Mouse (Mus musculus) layer of hippocampus, postnatal 10 days (tissue): ENCODE results near the gene Rmnd5a. TPM values are rescaled to one million over a fixed set of nuclear protein-coding genes. Genes with fewer than 3 reads are reported as not detected.
A peak's percentile ranks its signal among the peaks of the same experiment; 100 is the strongest.
"Not testable (repeated sequence)": the region's sequence is repeated elsewhere in the genome, so short reads cannot be mapped to it uniquely, and the experiment has no call there.

Experiments used
- DNase-seq, 2 experiments: peaks; one replicate each; pipeline ENCODE4 v3.0.0; 2021; ENCODE audit warnings: low spot score in 2 of 2
- long read RNA-seq: library from polyadenylated mRNA; stranded (forward); transcript quantifications from one replicate; pipeline ENCODE4 v2.0.0, GENCODE M21; 2023
- total RNA-seq, 2 experiments: library from RNA; stranded (reverse); gene quantifications; 2 replicates each; pipeline ENCODE4 v1.2.3; 2021

Rmnd5a gene
- total RNA-seq: 10 to 100 TPM; 69.4 to 74.7 TPM
- long read RNA-seq, full-length matches to known transcripts: 3 of 19 reads
- long read RNA-seq, partial matches to known transcripts: 0 of 19 reads
- long read RNA-seq, other reads (novel, unspliced or antisense): 16 of 19 reads

DNA sequence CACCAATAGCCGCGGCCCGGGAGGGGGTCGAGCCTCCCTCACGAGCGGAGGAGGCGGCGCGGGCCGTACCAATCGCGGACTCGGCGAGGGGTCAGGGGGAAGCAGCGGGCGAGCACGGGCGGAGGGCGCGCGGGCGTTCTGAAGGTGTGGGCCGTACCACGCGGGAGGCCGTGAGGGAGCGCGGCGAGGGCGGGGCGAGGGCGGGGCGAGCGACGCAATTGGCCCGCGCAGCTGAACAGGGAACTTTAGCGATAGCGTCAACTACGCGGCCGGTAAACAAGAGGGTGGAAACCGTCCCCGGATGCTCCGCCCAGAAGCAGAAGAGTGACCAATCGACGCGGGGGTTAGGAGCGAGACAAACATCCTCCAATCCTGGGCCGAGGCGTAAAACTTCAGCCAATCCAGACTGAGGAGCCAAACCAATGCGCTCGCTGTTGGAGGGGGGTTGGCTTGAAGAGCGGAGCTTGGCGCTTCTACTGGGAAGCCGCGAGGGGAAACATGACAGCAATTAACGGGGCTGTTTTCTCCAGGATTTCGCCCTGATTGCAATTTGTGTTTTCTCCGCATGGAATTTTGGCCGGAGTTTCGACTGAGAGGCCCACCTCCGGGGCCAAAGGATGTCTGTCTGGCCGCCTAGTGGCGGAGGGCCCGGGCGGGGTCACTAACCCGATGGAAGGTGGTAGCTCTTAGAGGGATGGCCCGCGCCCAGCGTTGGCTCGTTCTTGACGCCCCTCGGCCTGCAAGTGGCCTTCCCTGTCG, at the start of gene Rmnd5a:
Gene Rmnd5a, minus strand, starts transcription at position 146 of the 759 bp plus-strand sequence.
- peak; percentile 98 to 99 for DNase-seq

- DNase-seq: no peak
Observed at GRCm38 (mm10) chr6:71487966-71488365, 47.5 kb upstream of the Rmnd5a start.

DNA sequence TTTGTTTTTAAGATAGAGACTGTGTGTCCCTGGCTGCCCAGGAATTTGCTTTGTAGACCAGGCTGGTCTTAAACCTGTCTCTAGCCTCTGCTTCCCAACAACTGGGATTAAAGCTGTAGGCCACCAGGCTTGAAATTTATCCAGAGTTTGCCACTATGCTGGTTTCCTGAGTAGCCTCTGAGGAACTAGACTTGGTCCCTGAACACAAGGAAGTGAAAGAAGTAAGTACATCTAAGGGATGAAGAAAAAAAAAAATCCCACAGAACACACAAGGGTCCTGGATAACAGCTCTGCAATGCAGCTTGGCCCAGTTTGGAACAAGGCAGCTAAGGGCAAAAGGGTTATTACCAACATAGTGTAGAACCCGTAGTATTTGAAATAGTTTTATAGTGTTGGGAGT, 46.4 kb upstream of the Rmnd5a start:
- no peak for DNase-seq

DNA sequence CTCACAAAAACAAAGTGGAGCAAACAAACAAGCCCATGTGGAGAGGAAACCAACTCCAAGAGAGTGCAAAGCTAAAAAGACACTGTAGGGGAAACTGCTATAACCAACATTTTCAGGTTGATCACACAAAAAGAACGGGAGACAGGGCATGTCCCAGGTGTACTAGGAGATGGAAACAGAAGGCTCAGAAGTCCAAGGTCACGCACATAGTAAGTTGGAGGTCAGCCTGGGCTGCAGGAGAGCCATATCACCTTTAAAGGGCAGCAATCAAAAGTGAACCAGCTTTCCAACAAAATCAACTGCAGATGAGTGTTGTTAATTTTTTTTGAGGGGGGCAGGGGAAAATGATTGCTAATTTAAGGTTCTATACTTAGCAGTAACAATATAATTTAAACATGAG, 45.8 kb upstream of the Rmnd5a start:
- no peak for DNase-seq

GRCm38 (mm10) chr6:71485246-71485645, 44.8 kb upstream of the Rmnd5a start:
- no peak for DNase-seq

DNA sequence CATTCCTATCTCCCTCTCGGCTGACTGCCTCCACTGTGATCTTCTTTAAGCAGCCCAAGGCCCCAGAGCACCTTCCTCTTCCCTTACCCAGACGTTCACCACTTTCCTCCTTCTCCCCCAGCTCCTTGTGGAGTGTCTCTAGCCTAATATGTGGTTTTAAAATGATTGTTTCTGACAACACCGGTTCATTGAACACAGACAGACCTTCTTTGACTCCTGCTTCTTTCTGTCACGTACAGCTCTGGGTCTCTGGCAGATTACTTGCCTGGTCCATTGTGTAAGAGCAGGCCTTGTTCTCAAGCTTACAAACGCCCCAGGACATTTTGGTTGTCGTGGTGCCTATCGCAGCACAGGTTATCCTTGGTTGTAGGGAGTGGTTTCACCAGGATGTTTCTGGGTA, 40.7 kb upstream of the Rmnd5a start:
- DNase-seq: no peak

DNA sequence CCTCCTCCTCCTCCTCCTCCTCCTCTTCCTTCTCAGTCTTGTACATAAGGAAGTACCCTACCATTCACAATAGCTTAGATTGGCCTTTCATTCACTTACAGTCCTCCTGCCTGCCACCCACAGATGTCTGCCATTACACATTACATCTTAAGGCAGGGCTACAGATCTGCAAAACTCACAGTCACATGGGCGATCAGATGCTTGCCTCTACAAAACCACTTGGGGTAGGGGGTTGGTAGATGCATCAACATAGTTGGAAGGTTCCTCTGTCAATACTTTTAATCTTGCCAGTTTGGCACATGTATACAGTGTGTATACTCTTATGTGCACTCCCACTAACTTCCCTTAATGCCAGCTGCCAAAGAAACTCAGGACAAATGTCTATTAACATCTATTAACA, 39.7 kb upstream of the Rmnd5a start:
- no peak for DNase-seq

DNA sequence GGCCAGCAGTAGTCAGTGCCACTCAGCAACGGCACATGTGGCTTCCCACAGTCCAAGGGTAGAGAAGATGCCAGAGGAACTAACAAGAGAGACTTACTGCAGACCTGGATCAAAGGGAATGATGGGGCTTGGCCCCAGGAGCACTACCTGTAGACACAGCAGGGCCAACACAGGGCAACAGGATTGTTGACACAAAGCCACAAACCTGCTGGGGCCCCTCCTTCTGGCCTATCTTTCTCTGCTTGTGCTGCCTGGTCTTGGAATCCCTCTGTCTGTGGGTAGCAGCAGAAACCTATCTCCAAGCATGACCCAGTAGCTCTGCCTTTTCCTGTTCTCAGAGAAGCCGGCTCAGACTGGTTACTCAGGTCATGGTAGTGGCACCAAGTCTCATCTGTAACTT, 39.2 kb upstream of the Rmnd5a start:
- DNase-seq: not testable (repeated sequence)

DNA sequence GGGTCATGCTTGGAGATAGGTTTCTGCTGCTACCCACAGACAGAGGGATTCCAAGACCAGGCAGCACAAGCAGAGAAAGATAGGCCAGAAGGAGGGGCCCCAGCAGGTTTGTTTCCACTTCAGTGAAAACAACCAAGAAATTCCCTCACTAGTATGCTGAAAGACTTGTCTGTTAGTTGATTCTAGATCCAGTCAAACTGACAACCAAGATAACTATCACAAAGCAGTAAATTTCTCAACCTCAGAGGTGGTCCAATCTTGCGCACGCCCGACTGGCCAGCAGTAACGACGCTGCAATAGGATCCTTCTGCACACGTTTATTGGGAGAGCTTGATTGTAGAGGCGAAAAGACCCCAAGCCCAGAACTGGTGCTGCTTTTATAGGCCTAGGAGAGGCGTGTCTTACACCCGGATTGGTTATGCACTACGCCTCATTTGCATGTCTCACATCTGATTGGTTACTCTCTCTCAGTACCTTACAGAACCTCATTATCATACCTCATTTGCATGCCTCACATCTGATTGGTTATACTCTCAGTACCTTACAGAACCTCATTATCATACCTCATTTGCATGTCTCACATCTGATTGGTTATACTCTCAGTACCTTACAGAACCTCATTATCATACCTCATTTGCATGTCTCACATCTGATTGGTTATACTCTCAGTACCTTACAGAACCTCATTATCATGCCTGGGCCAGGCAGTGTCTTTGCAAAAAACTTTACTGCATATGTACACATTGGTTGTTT, 38.6 kb upstream of the Rmnd5a start:
- not testable (repeated sequence) for DNase-seq

DNA sequence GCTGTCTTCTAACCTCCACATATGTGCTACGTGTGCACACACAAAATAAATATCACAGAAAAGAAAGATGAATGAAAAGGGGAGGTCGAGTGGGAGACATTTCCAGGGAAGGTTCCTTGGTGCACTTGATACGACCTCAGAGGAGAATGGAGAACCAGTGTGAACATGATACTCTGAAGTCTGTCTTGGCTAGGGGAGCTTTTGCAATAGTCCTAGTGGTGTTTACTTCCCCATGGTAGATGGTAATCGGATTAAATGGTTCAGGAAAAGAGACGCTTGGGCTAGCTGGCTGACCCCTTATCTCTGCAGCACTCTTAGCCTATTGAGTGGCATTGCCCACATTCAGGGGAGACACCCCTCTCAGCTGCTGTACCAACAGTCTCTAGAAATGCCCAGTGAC, 36.3 kb upstream of the Rmnd5a start:
- DNase-seq: no peak

DNA sequence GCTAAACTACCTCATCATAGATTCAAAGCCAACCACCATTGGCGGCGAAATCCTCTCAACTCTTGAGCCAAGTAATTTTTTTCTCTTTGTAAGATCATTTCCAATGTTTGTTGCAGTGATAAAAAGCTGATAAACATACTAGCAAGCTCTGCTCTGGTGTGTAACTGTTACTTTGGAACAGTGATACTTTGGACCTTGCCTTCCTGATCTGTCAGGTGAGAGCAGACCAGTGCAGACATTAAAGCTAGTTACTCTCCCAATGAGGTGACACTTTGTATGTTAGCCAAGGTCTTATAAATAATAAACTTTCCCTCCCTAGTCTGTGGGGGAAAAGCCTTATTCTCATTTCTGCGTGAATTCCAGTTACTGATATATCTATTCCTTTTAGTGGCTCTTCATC, 35.2 kb upstream of the Rmnd5a start:
- no peak for DNase-seq

DNA sequence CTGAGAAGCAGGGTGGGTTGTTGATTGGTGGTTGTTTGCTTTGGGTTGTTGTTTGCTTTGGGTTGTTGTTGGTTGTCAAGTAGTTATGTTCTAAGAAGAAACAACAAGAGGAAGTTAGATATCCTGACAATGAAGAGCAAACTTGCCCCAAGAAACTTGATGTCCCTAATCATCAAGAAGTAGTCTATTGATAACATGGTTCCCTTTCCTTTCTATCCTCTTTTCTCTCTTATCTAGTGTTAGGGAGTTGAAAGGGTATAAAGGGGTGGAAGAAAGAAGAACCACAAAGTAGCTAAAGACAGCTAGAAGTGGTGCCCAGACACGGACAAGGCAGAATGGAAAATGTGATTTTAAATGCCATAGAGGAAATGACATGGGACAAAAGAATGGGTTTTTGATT, 32.3 kb upstream of the Rmnd5a start:
- DNase-seq: no peak

- no peak for DNase-seq
Observed at GRCm38 (mm10) chr6:71471830-71472520, 31.5 kb upstream of the Rmnd5a start.

GRCm38 (mm10) chr6:71469291-71469690, 28.9 kb upstream of the Rmnd5a start:
- DNase-seq: no peak

- peak; percentile 23 to 42 for DNase-seq
Observed at GRCm38 (mm10) chr6:71467766-71468165, 27.3 kb upstream of the Rmnd5a start.

- DNase-seq: no peak
Observed at GRCm38 (mm10) chr6:71465146-71465545, 24.7 kb upstream of the Rmnd5a start.

GRCm38 (mm10) chr6:71457956-71458608, 17.6 kb upstream of the Rmnd5a start:
- no peak for DNase-seq

DNA sequence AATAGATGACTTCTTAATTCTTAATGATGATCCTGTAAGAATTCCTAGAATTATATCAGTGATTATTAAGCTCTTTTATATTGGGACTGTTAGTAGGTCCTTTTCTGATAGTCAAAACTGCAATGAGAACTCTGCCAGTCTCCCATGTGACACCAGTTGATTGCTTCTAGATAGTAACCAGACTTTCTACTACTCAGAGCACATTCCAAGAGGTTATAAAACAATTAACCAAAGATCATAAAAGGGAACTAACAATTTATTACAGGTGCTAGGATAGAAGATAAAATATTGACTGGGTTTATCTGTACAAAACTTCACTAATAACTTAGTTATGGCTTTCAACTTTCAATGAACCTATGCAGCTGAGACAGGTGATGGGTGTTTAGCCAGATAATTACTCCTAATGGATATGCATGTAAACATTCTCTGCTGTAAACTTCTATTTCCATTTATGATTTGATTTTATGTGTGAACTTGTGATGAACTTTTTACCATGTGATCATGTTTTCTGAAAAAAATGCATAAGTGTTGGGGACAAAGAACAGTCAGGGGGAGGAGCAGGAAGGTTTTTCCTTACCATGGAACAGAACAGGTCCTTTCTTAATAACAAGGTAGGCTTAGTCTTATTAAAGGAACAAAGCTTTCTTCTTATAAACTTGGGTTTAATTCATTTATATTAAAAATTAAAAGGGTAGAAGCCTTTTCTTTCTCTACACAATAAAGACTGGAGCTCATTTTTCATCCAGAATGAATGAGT, 13.7 kb upstream of the Rmnd5a start:
- DNase-seq: not testable (repeated sequence)

DNA sequence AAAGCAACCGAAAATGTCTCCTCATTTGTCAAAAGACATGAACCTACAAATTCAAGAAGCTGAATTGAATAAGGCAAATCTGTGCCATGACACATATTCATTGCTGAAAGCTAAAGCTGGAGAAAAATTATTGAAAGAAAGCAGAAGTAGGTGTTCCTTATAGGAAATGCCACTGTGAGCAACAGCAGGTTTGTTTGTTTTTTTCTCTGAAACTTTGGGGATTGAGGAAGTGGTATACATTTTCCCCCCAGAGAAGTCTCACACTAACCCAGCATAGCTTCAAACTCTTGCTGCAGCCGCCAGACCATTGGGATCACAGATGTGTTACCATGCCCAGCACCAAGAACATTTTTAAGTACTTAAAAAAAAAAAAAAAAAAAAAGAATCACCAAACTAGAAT, 12.4 kb upstream of the Rmnd5a start:
- DNase-seq: no peak

GRCm38 (mm10) chr6:71445560-71445959, 5.1 kb upstream of the Rmnd5a start:
- no peak for DNase-seq

DNA sequence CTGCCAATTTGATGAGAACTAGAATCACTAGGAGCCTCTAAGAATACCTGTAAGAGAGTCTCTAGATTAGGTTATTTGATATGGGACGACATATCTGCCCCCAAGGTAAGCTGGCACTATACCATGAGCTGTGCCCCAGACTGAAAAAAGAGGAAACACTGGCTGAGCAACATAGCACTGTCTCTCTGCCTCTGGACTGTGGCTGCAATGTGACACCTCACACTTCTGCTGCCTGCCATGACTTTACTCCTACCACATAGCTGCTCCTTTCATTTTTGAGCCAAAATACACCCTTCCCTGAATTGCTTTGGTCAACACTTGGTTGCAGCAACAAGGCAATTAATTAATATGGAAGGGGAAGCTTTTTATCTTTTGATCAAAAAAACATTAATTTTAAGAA, 4.3 kb upstream of the Rmnd5a start:
- DNase-seq: no peak
